Mouse (Mus musculus) ES-E14 (cell line): Measurements from ENCODE around the gene Uvrag. TPM values are rescaled to one million over a fixed set of nuclear protein-coding genes. Genes with fewer than 3 reads are reported as not detected.

Source experiments
- DNase-seq: peaks from one replicate; pipeline ENCODE4 v3.0.0-alpha.2; 2013; ENCODE audit warnings: low read depth, low spot score
- H3K27ac ChIP-seq: 2 replicates; pipeline ENCODE4 v1.5.1; 2012; ENCODE audit warnings: low read depth, mild to moderate bottlenecking, low read length, moderate library complexity, mixed read lengths; ENCODE audit not compliant: poor library complexity, insufficient read depth, severe bottlenecking
- H3K36me3 ChIP-seq: 2 replicates; pipeline ENCODE4 v1.6.1; 2012; ENCODE audit warnings: mild to moderate bottlenecking, low read length, moderate library complexity, mixed read lengths; ENCODE audit not compliant: control insufficient read depth, poor library complexity, insufficient read depth, severe bottlenecking
- H3K4me1 ChIP-seq, 2 experiments: fragments of 150-350 bp in 1 of 2; sonication (generic) in 1 of 2; 2 replicates each; pipeline ENCODE4 v1.6.1; 2012; ENCODE audit warnings: low read length in 2 of 2, mild to moderate bottlenecking in 1 of 2, mixed read lengths in 1 of 2; ENCODE audit not compliant: control insufficient read depth in 2 of 2, insufficient read depth in 2 of 2, poor library complexity in 1 of 2
- H3K4me3 ChIP-seq, 2 experiments: fragments of 150-350 bp in 1 of 2; sonication (generic) in 1 of 2; 2 replicates each; pipeline ENCODE4 v1.5.1; 2012; ENCODE audit warnings: low read length in 2 of 2, low read depth in 1 of 2, mild to moderate bottlenecking in 1 of 2, mixed read lengths in 1 of 2; ENCODE audit not compliant: insufficient read depth in 1 of 2, poor library complexity in 1 of 2, severe bottlenecking in 1 of 2
- H3K9ac ChIP-seq: 2 replicates; pipeline ENCODE4 v1.6.1; 2012; ENCODE audit warnings: low read depth, mild to moderate bottlenecking, low read length, mixed read lengths; ENCODE audit not compliant: poor library complexity, insufficient read depth, severe bottlenecking
- H3K9me3 ChIP-seq: fragments of 150-350 bp; sonication (generic); 2 replicates; pipeline ENCODE4 v1.6.1; 2012; ENCODE audit warnings: low read depth, mild to moderate bottlenecking, low read length; ENCODE audit not compliant: control insufficient read depth, insufficient read depth
- CHD2 ChIP-seq: IDR thresholded peaks from 2 replicates; pipeline ENCODE4 v1.6.1; 2014; ENCODE audit warnings: mild to moderate bottlenecking, low read depth, low read length, inconsistent platforms
- HCFC1 ChIP-seq: IDR thresholded peaks from 2 replicates; pipeline ENCODE4 v1.6.1; 2012; ENCODE audit warnings: low read length, inconsistent platforms, borderline replicate concordance; ENCODE audit not compliant: insufficient read depth
- MAFK ChIP-seq: IDR thresholded peaks from 2 replicates; pipeline ENCODE4 v1.6.1; 2014; ENCODE audit warnings: mild to moderate bottlenecking, low read depth, low read length, inconsistent platforms; ENCODE audit not compliant: insufficient read depth
- ZC3H11A ChIP-seq: IDR thresholded peaks from 2 replicates; pipeline ENCODE4 v1.6.1; 2012; ENCODE audit warnings: low read depth, mild to moderate bottlenecking, inconsistent platforms, low read length, borderline replicate concordance
- ZNF384 ChIP-seq: IDR thresholded peaks from 2 replicates; pipeline ENCODE4 v1.6.1; 2012; ENCODE audit warnings: low read depth, low read length, inconsistent platforms
- in situ Hi-C, 2 experiments: fragments of 600-800 bp; cut with MboI; formaldehyde crosslinking; loops; one replicate each; pipeline ENCODE4 v1.15.1; 2025; ENCODE audit warnings: low sequenced_read_pairs in 2 of 2, inconsistent platforms in 1 of 2; ENCODE audit not compliant: unreplicated experiment in 2 of 2
- total RNA-seq: library from RNA; depleted of rRNA; stranded (reverse); fragments of 300-350 nt; gene quantifications from 2 replicates; pipeline ENCODE4 v1.2.3, GENCODE M21; 2012

Gene Uvrag
- total RNA-seq, 1 experiment = 14.6 TPM

DNA sequence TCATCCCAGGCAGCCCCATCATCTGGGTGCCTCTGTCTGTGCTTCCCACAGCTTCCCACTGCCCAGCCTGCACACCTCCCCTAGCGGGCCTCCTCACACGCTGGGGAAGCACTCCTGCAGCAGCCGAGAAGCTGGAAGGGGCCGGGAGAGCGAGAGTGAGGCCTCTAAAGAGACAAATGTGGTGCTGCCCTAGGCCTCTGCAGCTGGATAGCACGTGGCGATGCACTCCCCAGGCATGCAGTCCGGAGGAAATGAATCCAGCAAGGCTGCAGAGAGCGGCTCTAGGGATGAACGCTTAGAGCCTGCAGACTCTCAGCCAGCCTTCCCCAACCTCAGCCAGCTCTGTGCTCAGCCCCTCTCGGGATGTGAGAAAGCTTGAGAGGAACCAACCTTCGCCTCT lies 270.1 kb downstream of the Uvrag start:
- Histone ChIP-seq H3K9ac (no peak overlapping the region), H3K9me3 (no peaks in the 10 kb centered on the region), H3K27ac (no peak overlapping the region), H3K4me3 (no peak overlapping the region; a peak in 1 of 4 replicates), H3K36me3 (0 out of 2 replicates have a peak, but pooled peaks cover 2% of the 10 kb centered on the region), H3K4me1 (peaks cover 10 to 25% of the 10 kb centered on the region in 2 experiments; a peak in 3 of 4 replicates)
- no peak for DNase-seq
- in situ Hi-C loops = no loop called here
- TF ChIP-seq ZC3H11A (no peak), HCFC1 (no peak)

- in situ Hi-C loops = no loop called here
- Histone ChIP-seq H3K9me3 (no peaks in the 10 kb centered on the region), H3K9ac (no peak overlapping the region), H3K4me3 (no peak overlapping the region), H3K36me3 (0 out of 2 replicates have a peak, but pooled peaks cover 2% of the 10 kb centered on the region), H3K27ac (no peak overlapping the region), H3K4me1 (peaks cover 10 to 19% of the 10 kb centered on the region in 2 experiments; a peak in 3 of 4 replicates)
- TF ChIP-seq ZNF384 (no peak), CHD2 (no peak), HCFC1 (no peak), ZC3H11A (no peak), MAFK (no peak)
- no peak for DNase-seq
These were observed 271.9 kb downstream of the Uvrag start for GRCm38 (mm10) chr7:98869070-98869469.

DNA sequence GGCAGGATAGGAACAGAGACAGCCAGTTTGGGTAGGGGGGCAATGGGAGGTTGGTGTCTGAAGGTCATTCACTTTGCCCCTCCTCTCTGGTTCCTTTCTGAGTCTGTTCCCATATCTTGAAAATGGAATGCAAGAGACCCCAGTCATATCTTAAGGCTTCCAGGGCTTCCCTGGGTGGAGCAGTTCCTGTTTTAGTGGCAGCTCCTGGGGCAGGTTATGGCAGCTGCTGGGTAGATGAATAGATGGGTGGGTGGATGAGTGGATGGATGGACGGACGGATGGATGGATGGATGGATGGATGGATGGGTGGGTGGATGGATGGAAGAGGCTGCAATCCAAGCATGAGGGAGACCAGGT lies 273.2 kb downstream of the Uvrag start:
- Histone ChIP-seq H3K9ac (no peak overlapping the region), H3K27ac (no peak overlapping the region), H3K9me3 (no peaks in the 10 kb centered on the region), H3K36me3 (0 out of 2 replicates have a peak, but pooled peaks cover 2% of the 10 kb centered on the region), H3K4me1 (peaks cover 7 to 16% of the 10 kb centered on the region in 2 experiments; a peak in 3 of 4 replicates), H3K4me3 (no peak overlapping the region)
- TF ChIP-seq ZC3H11A (no peak), HCFC1 (no peak), MAFK (no peak), ZNF384 (no peak), CHD2 (no peak)
- in situ Hi-C loops = no loop called here
- no peak for DNase-seq

- no peak for DNase-seq
- Histone ChIP-seq H3K36me3 (0 out of 2 replicates have a peak, but pooled peaks cover 2% of the 10 kb centered on the region), H3K27ac (no peak overlapping the region), H3K4me3 (no peak overlapping the region), H3K9me3 (no peaks in the 10 kb centered on the region), H3K4me1 (peaks cover 4 to 12% of the 10 kb centered on the region in 2 experiments; a peak in 3 of 4 replicates), H3K9ac (no peak overlapping the region)
- TF ChIP-seq HCFC1 = no peak
- TF ChIP-seq ZC3H11A = no peak
- no peak for TF ChIP-seq CHD2
- no peak for TF ChIP-seq MAFK
- no peak for TF ChIP-seq ZNF384
- in situ Hi-C loops = no loop called here
These were observed 273.7 kb downstream of the Uvrag start for GRCm38 (mm10) chr7:98867053-98867793.
